Mouse (Mus musculus) ES-Bruce4 (cell line): Measurements from ENCODE around the gene Ccdc157.

Source experiments
- CTCF ChIP-seq: IDR thresholded peaks from one replicate; pipeline ENCODE4 v1.8.1; 2011; ENCODE audit warnings: low read depth, low read length
- POLR2A ChIP-seq: IDR thresholded peaks from one replicate; pipeline ENCODE4 v1.8.1; 2011; ENCODE audit warnings: low read length; ENCODE audit not compliant: insufficient read depth

DNA sequence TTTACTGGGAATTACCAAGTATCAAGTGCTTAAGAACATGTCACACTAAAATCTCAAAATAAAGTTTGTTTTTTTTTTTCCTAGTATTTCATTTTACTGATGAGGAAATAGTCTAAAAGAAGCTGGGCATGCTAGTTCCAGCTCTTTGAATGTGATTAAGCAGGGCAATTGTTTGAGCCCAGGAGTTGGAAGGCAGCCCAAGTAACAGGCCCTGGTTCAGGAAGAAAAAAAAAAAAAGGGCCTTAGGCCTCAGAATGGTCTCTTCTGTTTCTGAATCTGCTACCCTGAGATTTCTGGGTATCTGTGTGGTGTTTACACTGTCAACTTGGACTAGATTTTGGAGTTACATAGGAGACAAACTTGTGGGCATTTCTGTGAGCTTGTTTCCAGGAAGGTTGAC, 23.4 kb upstream of the Ccdc157 start:
- TF ChIP-seq POLR2A, result no peak
- TF ChIP-seq CTCF, result no peak
